Mouse (Mus musculus): Measurements from ENCODE around the gene Celsr3. TPM values are rescaled to one million over a fixed set of nuclear protein-coding genes. Genes with fewer than 3 reads are reported as not detected.

Gene Celsr3
- polyA plus RNA-seq, 1 experiment from 2014 or later: 16.8 TPM

GRCm38 (mm10) chr9:108798508-108799075 lies 27.5 kb upstream of the Celsr3 start:
- Histone ChIP-seq H3K27ac (ENCODE audit: low read depth, low read length) (no peak overlapping the region), H3K4me1 (replicated peaks; ENCODE audit: control insufficient read depth, insufficient read depth, low read length) (no peaks in the 10 kb centered on the region), H3K9me3 (ENCODE audit: control insufficient read depth, low read length) (no peaks in the 10 kb centered on the region), H3K36me3 (ENCODE audit: control insufficient read depth, insufficient read depth, low read length) (peaks cover 10% of the 10 kb centered on the region; the same call in 1 of the 2 replicates), H3K27me3 (ENCODE audit: control insufficient read depth, insufficient read depth, low read length) (no peaks in the 10 kb centered on the region), H3K9ac (ENCODE audit: low read depth, low read length) (no peak overlapping the region), H3K4me2 (replicated peaks; ENCODE audit: low read depth, low read length) (no peak overlapping the region), H3K4me3 (ENCODE audit: low read depth, low read length) (no peak overlapping the region)
- WGBS: 88% methylated on average over 5 of the region's 5 CpGs
- DNase-seq (ENCODE audit: low spot score) (no peak), ATAC-seq (ENCODE audit: low FRiP score) (no peak)

- 93% methylated on average over 3 of the region's 3 CpGs for WGBS
- peaks cover 14% of the 10 kb centered on the region for H3K36me3 ChIP-seq (ENCODE audit: control insufficient read depth, insufficient read depth, low read length)
- H3K4me1 ChIP-seq (replicated peaks; ENCODE audit: control insufficient read depth, insufficient read depth, low read length): no peaks in the 10 kb centered on the region
- DNase-seq (ENCODE audit: low spot score): no peak
- H3K9me3 ChIP-seq (ENCODE audit: control insufficient read depth, low read length): no peaks in the 10 kb centered on the region
- no peak for ATAC-seq (ENCODE audit: low FRiP score)
- H3K4me3 ChIP-seq (ENCODE audit: low read depth, low read length): no peak overlapping the region
- no peak overlapping the region for H3K9ac ChIP-seq (ENCODE audit: low read depth, low read length)
- no peaks in the 10 kb centered on the region for H3K27me3 ChIP-seq (ENCODE audit: control insufficient read depth, insufficient read depth, low read length)
- H3K4me2 ChIP-seq (replicated peaks; ENCODE audit: low read depth, low read length): no peak overlapping the region
- no peak overlapping the region for H3K27ac ChIP-seq (ENCODE audit: low read depth, low read length)
Observed at GRCm38 (mm10) chr9:108799564-108799963, 26.6 kb upstream of the Celsr3 start.

GRCm38 (mm10) chr9:108805768-108806167 lies 20.4 kb upstream of the Celsr3 start:
- no peak overlapping the region for H3K4me3 ChIP-seq (ENCODE audit: low read depth, low read length)
- H3K27ac ChIP-seq (ENCODE audit: low read depth, low read length): no peak overlapping the region
- no peaks in the 10 kb centered on the region for H3K9me3 ChIP-seq (ENCODE audit: control insufficient read depth, low read length)
- H3K9ac ChIP-seq (ENCODE audit: low read depth, low read length): no peak overlapping the region
- 96% methylated on average over 8 of the region's 8 CpGs for WGBS
- H3K36me3 ChIP-seq (ENCODE audit: control insufficient read depth, insufficient read depth, low read length): peaks cover 9% of the 10 kb centered on the region
- DNase-seq (ENCODE audit: low spot score) (no peak), ATAC-seq (ENCODE audit: low FRiP score) (no peak)
- H3K4me2 ChIP-seq (replicated peaks; ENCODE audit: low read depth, low read length): no peak overlapping the region
- H3K27me3 ChIP-seq (ENCODE audit: control insufficient read depth, insufficient read depth, low read length): no peaks in the 10 kb centered on the region
- H3K4me1 ChIP-seq (replicated peaks; ENCODE audit: control insufficient read depth, insufficient read depth, low read length): peaks cover 2% of the 10 kb centered on the region

- Histone ChIP-seq H3K9me3 (ENCODE audit: control insufficient read depth, low read length) (no peaks in the 10 kb centered on the region), H3K36me3 (ENCODE audit: control insufficient read depth, insufficient read depth, low read length) (peaks cover 9% of the 10 kb centered on the region), H3K27ac (ENCODE audit: low read depth, low read length) (no peak overlapping the region)
Observed at GRCm38 (mm10) chr9:108806379-108806778, 19.7 kb upstream of the Celsr3 start.

GRCm38 (mm10) chr9:108806831-108807230 lies 19.3 kb upstream of the Celsr3 start:
- WGBS: 75% methylated on average over 1 of the region's 1 CpGs
- Histone ChIP-seq H3K4me1 (replicated peaks; ENCODE audit: control insufficient read depth, insufficient read depth, low read length) (peaks cover 2% of the 10 kb centered on the region), H3K27me3 (ENCODE audit: control insufficient read depth, insufficient read depth, low read length) (no peaks in the 10 kb centered on the region), H3K4me3 (ENCODE audit: low read depth, low read length) (no peak overlapping the region), H3K9me3 (ENCODE audit: control insufficient read depth, low read length) (no peaks in the 10 kb centered on the region), H3K9ac (ENCODE audit: low read depth, low read length) (no peak overlapping the region), H3K27ac (ENCODE audit: low read depth, low read length) (no peak overlapping the region), H3K36me3 (ENCODE audit: control insufficient read depth, insufficient read depth, low read length) (peaks cover 9% of the 10 kb centered on the region), H3K4me2 (replicated peaks; ENCODE audit: low read depth, low read length) (no peak overlapping the region)
- no peak for ATAC-seq (ENCODE audit: low FRiP score)
- no peak for DNase-seq (ENCODE audit: low spot score)

More at GRCm38 (mm10) chr9:108806379-108806778, 19.7 kb upstream of the Celsr3 start:
- Histone ChIP-seq H3K4me2 (replicated peaks; ENCODE audit: low read depth, low read length) (no peak overlapping the region), H3K4me1 (replicated peaks; ENCODE audit: control insufficient read depth, insufficient read depth, low read length) (peaks cover 2% of the 10 kb centered on the region), H3K27me3 (ENCODE audit: control insufficient read depth, insufficient read depth, low read length) (no peaks in the 10 kb centered on the region), H3K4me3 (ENCODE audit: low read depth, low read length) (no peak overlapping the region), H3K9ac (ENCODE audit: low read depth, low read length) (no peak overlapping the region)
- no peak for ATAC-seq (ENCODE audit: low FRiP score)
- DNase-seq (ENCODE audit: low spot score): no peak

GRCm38 (mm10) chr9:108807674-108808073 lies 18.4 kb upstream of the Celsr3 start:
- Histone ChIP-seq H3K4me1 (replicated peaks; ENCODE audit: control insufficient read depth, insufficient read depth, low read length) (peaks cover 2% of the 10 kb centered on the region), H3K4me2 (replicated peaks; ENCODE audit: low read depth, low read length) (no peak overlapping the region), H3K27me3 (ENCODE audit: control insufficient read depth, insufficient read depth, low read length) (no peaks in the 10 kb centered on the region), H3K36me3 (ENCODE audit: control insufficient read depth, insufficient read depth, low read length) (peaks cover 9% of the 10 kb centered on the region), H3K27ac (ENCODE audit: low read depth, low read length) (no peak overlapping the region), H3K9me3 (ENCODE audit: control insufficient read depth, low read length) (no peaks in the 10 kb centered on the region), H3K9ac (ENCODE audit: low read depth, low read length) (no peak overlapping the region), H3K4me3 (ENCODE audit: low read depth, low read length) (no peak overlapping the region)
- no peak for DNase-seq (ENCODE audit: low spot score)
- ATAC-seq (ENCODE audit: low FRiP score): peak; percentile 59; the same call in 1 of the 2 replicates
- 72% methylated on average over 5 of the region's 5 CpGs for WGBS

GRCm38 (mm10) chr9:108808163-108808665 lies 17.9 kb upstream of the Celsr3 start, which contains the start of gene Nckipsd:
Gene Nckipsd, plus strand, starts transcription at chr9:108808368.
- Histone ChIP-seq H3K9ac (ENCODE audit: low read depth, low read length) (peak within 1 kb of the TSS; percentile 86), H3K4me2 (replicated peaks; ENCODE audit: low read depth, low read length) (peak within 1 kb of the TSS; percentile 96), H3K9me3 (ENCODE audit: control insufficient read depth, low read length) (no peaks in the 10 kb centered on the region), H3K27ac (ENCODE audit: low read depth, low read length) (peak within 1 kb of the TSS; percentile 42; the same call in 1 of the 2 replicates), H3K27me3 (ENCODE audit: control insufficient read depth, insufficient read depth, low read length) (no peaks in the 10 kb centered on the region), H3K4me1 (replicated peaks; ENCODE audit: control insufficient read depth, insufficient read depth, low read length) (peaks cover 2% of the 10 kb centered on the region), H3K4me3 (ENCODE audit: low read depth, low read length) (peak within 1 kb of the TSS; percentile 72), H3K36me3 (ENCODE audit: control insufficient read depth, insufficient read depth, low read length) (peaks cover 9% of the 10 kb centered on the region)
- ATAC-seq (ENCODE audit: low FRiP score) (peak; percentile 88), DNase-seq (ENCODE audit: low spot score) (peak; percentile 99)
- WGBS: under 1% methylated on average over 50 of the region's 62 CpGs

- peak overlapping the region; percentile 96; the same call in 1 of the 2 replicates for H3K4me2 ChIP-seq (replicated peaks; ENCODE audit: low read depth, low read length)
- H3K4me3 ChIP-seq (ENCODE audit: low read depth, low read length): no peak overlapping the region
- ATAC-seq (ENCODE audit: low FRiP score) (no peak), DNase-seq (ENCODE audit: low spot score) (no peak)
- no peak overlapping the region for H3K27ac ChIP-seq (ENCODE audit: low read depth, low read length)
- H3K9ac ChIP-seq (ENCODE audit: low read depth, low read length): no peak overlapping the region
- H3K4me1 ChIP-seq (replicated peaks; ENCODE audit: control insufficient read depth, insufficient read depth, low read length): peaks cover 2% of the 10 kb centered on the region
- WGBS: 62% methylated on average over 5 of the region's 5 CpGs
- H3K36me3 ChIP-seq (ENCODE audit: control insufficient read depth, insufficient read depth, low read length): peaks cover 8% of the 10 kb centered on the region
- H3K9me3 ChIP-seq (ENCODE audit: control insufficient read depth, low read length): no peaks in the 10 kb centered on the region
- no peaks in the 10 kb centered on the region for H3K27me3 ChIP-seq (ENCODE audit: control insufficient read depth, insufficient read depth, low read length)
Observed at GRCm38 (mm10) chr9:108809188-108809587, 16.9 kb upstream of the Celsr3 start.

- Histone ChIP-seq H3K4me3 (ENCODE audit: low read depth, low read length) (no peak overlapping the region), H3K27me3 (ENCODE audit: control insufficient read depth, insufficient read depth, low read length) (no peaks in the 10 kb centered on the region), H3K4me1 (replicated peaks; ENCODE audit: control insufficient read depth, insufficient read depth, low read length) (peaks cover 2% of the 10 kb centered on the region), H3K36me3 (ENCODE audit: control insufficient read depth, insufficient read depth, low read length) (peaks cover 4% of the 10 kb centered on the region), H3K9ac (ENCODE audit: low read depth, low read length) (no peak overlapping the region), H3K4me2 (replicated peaks; ENCODE audit: low read depth, low read length) (no peak overlapping the region; the same call in 1 of the 2 replicates), H3K9me3 (ENCODE audit: control insufficient read depth, low read length) (no peaks in the 10 kb centered on the region), H3K27ac (ENCODE audit: low read depth, low read length) (no peak overlapping the region)
- WGBS: 87% methylated on average over 6 of the region's 6 CpGs
- ATAC-seq (ENCODE audit: low FRiP score) (no peak), DNase-seq (ENCODE audit: low spot score) (no peak)
Observed at GRCm38 (mm10) chr9:108809723-108810122, 16.4 kb upstream of the Celsr3 start.

Data from hindbrain, embryonic 11.5 days (tissue).